Mouse (Mus musculus) forelimb bud, embryonic 11.5 days (tissue): ENCODE measurements around the gene Gm10188.
A peak's percentile ranks its signal among the peaks of the same experiment; 100 is the strongest.

Experiments
- DNase-seq: peaks from one replicate; pipeline ENCODE4 v3.0.0-alpha.2; 2012; ENCODE audit warnings: low read depth, low spot score

Gm10188 gene

DNA sequence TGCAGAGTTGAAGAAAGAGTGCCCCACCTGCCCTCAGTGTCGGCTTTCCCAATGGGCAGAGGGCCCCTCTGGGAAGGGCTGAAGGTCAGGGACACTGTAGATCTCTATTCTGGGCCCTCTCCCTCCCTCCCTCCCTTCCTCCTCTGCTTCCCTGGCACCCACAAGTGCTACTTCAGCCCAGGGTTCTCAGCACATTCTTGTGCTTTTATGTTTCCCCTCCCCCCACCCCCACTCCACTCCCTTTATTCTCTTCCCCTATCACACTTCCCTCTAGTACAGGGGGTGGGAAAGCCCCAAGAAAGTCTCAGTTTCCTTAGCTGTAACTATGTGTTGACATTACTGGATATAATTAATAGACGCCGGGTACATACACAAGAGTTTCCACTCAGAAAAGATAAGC, 34.9 kb downstream of the Gm10188 start:
- DNase-seq: no peak

DNA sequence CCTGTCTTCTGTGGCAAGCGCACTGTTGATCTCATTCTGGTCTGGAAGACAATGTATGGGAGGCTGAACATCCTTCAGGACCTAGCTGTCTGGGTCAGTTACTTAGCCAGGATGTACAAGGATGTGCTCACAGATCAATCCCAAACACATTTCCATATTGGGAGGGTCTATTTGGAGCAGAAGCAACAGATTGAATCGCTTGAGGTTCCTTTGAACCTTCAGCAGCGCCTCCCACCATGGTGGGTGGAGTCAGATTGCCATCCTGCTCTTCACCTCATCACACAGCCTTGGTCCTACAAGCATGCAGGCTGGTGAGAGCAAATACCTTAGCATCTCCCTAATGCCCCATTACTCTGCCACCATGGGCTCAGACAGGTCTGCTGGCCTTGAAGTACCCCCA, 35.8 kb downstream of the Gm10188 start:
- DNase-seq: no peak

DNA sequence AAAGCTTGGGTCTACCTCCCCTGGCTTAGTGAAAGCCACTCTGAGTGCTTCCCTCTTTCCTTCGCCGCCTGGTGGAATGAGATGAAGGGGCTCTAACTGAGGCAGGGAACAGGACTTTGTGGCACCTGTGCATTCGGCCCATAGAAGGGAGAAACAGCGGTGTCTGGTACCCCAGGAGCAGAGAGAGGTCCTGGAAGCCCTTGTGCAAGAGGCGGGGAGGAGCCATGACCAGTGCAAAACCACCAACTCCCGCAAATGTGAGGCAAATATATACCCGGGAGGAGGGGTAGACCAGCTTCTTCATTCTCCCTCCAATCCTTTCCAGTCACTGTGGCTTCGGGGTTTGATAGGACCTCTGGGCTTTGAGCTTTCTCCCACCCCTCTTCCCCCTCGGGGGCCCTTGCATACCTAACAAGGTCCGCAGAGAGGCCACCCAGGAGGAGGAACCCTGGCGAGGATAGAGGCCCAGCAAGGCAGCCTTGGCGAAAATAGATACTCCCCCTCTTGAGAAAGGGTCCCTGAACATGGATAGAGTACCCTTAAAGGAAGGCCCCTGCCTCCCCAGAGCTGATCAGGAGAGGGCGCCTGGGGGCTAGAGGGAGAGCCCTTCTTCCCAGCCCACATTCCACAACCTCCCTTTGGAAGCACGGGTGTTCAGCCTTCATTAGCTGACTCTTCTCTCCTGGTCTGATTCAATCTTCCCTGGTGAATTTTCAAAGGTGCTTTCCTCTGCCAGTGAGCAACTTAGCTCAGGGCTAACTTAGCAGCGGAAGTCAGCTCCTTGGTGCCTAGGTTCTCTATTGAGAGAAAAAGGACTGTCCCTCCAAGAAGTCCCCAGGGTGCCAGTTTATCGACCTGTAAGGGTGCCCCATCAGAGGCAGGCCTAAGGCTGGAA, 37.5 kb downstream of the Gm10188 start:
- DNase-seq: no peak

DNA sequence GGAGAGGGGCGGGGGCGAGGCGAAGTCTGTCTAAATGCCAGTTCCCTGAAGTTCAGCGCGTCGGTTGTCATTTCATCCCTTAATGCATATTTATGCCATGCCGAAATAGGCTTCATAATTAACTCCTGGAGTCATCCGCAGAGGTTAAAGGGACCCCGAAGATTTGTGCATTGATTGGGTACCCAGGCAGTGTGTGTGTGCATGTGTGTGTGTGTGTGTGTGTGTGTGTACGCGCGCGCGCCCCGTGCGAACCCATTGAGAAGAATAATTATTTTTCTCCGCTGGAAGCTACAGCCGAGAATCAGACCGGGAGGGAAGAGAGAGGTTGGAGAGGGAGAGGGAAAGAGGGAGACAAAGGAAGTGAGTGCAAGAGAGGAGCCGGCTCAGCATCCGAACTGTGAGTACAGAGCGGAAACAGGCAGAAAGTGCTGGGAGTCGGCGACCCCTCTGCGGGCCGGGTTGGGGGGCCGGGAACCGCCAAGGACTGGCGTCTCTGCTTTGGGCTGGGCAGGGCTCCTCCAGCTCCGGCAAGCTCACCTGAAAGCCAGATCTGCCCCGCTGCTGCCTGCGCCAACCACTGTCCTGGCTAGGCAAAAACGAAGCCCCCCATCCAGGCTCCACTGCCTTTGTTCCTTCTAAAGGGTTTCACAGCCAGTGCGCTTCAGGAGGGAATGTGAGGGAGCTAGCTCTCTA, 38.3 kb downstream of the Gm10188 start, which contains the start of the genes Lemd1 and AC124108.1:
TSS of gene Lemd1 (plus strand) at position 339 of the 693 bp plus-strand sequence.
TSS of gene AC124108.1 (plus strand) at position 365 of the 693 bp plus-strand sequence.
- no peak for DNase-seq

DNA sequence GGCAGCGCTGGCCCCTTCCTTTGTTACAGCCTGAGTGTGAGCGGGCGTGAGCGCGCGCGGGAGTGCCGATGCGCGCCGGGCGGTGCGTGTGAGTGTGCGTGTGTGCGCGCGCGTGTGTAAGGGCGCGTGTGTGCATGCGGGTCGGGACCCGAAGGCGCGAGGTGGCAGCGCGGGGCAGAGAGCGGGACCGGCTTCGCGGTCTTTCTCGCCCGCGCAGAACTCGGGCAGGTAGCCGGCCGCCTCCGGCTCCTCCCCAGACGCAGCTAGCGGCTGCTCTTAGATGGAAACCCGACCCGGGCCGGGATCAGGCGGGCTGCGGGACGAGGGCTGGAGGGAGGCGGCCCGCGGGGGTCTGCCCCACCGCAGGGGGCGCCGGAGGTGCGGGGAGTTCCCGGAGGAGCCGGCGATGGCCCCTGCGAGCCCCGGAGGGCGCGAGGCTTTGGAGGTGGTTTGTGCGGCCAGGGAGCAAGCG, 38.9 kb downstream of the Gm10188 start:
- peak; percentile 51 for DNase-seq

DNA sequence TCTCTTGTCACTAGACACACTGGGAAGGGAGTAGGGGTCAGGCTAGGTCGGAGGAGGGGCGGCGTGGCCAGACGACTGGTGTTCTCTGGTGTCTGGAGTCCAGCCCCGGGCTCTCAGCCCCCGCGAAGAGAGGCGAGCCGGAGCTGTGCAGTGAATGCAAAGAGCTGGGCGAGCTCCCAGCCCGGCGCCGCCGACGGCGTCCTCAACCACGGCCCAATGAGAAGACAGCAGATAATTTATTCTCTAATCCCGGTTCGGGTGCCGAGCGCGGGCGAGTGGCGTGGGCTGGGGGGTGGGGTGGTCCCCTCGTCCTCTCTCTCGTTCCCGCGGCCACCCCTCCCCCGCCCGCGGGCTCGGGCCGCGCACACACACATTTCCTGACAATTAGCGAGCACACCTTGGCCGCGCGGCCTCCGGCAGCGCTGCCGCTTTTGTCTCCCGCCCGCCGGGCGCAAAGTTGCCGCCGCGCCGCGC, 39.5 kb downstream of the Gm10188 start:
- DNase-seq: peak; percentile 69

DNA sequence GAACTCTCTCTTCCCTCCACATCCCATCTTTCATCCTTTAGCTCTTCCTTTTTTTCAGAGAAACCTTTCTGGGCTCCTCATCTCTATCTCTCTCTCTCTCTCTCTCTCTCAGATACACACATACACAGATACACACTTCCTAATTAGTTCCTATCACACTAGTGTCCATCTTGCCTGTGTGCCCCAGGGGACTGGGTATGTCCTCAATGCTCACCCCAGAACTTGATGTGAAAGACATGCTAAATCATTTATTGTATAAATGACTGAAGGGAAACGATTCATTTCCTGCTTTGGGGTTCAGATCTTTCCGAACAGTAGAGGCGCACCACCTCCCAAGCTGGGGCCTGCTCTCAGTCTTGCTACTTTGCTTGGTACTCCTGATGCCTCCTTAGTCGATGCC, 40.3 kb downstream of the Gm10188 start:
- no peak for DNase-seq

DNA sequence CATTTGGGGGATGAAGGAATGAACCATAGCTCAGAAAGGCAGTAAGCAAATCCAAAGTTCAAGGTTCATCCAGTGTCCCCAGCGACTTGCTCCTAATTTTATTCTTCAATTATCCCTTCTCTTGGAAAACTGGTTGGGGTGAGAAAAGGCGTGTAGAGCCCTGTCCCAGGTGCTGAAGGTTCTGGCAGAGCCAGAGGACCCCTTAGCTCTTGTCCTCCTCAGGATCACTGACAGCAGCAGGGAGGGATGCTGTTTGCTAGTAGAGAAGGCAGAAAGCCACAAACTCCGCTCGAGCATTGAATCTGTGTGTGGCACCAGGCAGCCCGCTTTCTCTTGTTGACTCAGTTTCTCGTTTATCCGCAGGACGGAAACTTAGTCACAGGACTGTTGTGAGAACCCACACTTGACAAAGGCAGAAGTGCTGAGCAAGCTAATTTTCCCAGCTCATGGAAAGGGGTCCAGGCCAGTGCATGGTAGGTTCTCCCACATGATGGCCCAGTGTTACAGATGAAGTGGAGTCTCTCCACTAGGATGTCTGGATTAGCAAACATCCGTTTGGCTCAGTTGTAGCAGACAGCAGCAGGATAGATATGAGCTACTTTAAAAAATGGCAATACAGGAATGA, 41.0 kb downstream of the Gm10188 start:
- DNase-seq: no peak

DNA sequence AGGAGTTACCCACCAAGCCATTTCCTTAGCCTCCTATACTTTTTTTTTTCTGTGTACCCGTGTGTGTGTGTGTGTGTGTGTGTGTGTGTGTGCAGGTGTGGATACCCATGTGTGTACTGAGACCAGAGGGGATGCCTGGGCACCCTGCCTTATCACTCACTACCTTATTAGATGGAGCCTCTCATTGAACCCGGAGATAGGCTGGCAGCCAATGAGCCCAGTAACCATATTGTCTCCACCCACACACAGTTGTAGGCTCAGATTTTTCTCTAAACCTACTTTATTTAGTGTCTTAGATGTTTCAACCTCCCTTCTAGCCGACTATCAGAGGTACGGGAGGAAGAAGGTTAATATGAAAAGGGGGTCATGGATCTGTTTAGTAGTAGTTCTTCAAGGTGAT, 43.3 kb downstream of the Gm10188 start:
- DNase-seq: no peak
